Mouse (Mus musculus) cerebellum, postnatal 14 days (tissue): Measurements from ENCODE around the gene Mapkbp1.
A peak's percentile ranks its signal among the peaks of the same experiment; 100 is the strongest.

Source experiments
- DNase-seq, 2 experiments: peaks; one replicate each; pipeline ENCODE4 v3.0.0; 2021; ENCODE audit warnings: mixed read lengths in 2 of 2

The Mapkbp1 gene

DNA sequence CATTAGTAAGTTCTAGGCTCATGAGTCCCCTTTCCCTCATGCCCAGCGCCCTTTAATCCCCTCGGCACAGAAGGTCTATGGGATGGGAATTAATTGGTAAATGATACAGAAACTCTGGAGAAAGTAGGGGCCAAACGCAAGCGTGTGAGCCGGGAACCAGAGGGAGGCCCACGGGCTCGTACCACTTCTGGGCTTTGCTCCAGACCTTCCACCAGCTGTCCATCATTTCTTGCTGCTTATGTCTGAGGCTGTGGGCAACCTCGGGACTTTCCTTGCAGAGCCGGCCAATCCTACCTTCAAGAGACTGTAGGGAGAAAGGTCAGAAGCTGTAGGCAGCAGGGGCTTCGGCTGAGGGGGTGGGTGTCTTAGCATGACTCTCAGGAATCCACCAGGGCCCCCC lies 83.4 kb downstream of the Mapkbp1 start:
- no peak for DNase-seq

DNA sequence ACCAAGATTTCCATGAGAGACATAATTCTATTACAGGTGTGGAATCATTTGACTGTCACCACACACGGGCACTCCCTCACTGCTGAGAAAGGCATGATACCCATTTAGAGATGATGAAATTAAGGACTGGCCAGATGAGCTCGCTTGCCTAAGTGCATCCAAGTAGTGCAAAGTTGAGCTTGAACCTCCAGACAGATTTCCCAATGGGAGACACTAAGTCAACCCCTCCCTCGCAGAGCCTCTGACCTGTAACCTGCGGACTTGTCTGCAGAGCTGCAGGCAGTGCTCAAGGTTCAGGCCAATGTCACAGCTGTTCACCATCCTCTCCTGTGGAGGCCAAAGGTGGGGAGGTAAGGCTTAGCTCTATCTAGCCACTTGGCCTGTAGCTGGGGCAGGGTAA lies 86.3 kb downstream of the Mapkbp1 start:
- no peak for DNase-seq

DNA sequence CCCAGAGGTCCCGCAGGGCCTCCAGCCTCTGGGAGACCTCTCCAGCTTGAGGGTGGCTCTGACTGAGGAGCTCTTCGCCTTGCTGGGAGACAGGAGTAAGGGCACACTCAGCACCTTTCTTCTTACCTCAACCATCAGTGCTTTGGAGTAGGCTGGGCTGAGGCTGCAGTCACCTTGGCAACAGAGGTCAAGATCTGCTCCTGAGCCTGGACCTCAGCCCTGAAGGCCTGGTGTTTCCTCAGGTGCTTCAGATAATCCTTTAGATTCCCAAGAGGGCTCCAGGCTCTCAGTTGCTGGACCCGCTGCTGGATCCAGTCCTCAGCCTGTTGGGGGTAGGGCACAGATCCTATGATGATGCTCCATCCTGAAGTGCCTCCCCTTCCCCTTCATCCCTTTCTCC lies 87.0 kb downstream of the Mapkbp1 start:
- no peak for DNase-seq

DNA sequence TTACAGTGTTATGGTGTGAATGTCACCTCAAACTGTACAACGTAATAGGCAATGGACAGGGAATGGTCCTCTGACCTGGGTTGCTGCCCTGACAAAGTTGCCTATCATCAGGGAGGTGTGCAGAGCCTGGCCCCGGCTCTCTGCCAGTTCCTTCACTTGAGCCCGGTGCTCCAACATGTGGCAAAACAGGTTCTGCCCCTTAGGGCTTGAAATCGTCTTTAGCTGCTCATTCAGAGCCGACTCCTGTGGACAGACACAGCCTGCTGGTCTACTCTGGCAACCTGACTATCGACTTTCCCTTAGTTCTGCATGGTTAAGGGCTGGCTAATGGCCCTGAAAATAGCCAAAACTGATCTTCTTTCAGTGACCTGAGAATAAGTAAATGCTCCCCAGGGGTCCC lies 87.7 kb downstream of the Mapkbp1 start:
- no peak for DNase-seq

DNA sequence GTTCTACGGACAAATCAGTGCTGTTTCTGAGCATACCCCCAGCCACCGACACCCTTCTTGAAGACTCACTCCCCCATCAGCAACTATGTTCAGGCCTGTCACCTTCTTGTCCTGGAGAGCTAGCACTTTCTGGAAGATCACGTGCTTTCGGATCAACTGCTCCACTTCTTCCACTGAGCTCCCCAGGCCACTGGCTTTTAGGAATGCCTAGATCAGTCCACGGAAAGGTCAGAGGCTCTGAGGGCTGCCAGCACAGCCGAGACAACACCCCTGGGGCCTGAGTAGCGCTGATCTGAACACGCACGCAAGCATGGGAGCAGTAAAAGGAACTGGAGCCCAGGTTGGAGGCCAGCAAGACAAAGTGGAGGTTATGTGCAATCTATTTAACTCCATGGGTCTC lies 88.2 kb downstream of the Mapkbp1 start:
- DNase-seq, result no peak

DNA sequence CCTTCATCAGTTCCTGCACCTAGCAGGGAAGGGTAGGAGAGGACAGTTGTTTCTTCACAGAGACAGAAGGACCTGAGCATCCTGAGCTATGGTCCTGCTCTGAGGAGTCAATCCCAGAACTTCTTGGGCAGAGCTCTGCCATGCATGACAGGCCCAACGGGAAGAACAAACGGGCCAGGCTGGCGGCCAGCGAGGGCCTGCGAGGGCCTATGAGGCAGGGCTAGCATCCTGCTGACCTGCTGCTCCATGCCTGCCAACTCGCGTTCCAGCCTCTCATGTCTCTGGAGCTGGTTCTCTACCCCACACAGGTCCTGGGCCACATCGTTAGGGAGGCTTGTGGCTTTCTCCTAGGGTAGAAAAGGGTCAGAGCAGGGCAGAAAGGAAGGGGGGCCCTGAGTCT lies 89.7 kb downstream of the Mapkbp1 start:
- peak; percentile 45 to 49 for DNase-seq

DNA sequence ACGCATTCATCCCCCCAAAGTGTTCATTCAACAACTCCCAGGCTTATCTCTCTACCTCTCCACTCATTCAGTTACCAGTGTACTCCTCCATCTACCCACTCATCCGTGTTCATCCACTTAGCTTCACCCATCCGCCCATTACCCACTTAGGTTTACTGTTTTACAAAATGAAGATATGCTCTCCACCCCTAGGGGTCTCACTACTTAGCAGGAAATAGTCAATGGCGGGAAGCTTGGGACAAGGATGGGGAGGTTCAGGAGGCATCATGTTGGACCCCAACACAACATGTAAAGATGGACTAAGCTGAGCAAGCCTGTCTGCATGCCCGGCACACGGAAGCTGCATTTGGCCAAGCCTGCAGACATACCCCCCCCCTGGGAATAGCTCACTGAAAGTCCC lies 92.1 kb downstream of the Mapkbp1 start:
- no peak for DNase-seq

DNA sequence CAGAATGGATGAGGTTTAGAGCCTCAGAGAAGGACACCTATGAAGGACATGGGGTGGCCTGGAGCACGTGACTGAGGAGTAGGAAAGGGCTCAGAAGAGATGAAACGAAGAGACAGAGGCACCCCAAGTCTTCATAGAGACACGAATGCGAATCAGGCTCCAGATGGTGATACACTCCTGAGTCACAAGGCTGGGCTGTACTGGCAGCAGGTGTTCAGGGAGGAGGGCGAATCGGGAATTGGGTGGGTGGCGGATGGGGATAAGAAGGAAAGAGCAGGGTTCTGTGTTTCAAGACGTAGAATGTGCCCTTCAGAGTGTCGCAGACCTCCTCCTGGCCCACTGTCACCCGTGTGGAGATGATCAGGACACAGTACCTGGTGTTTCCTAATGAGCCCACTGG lies 92.7 kb downstream of the Mapkbp1 start:
- no peak for DNase-seq

DNA sequence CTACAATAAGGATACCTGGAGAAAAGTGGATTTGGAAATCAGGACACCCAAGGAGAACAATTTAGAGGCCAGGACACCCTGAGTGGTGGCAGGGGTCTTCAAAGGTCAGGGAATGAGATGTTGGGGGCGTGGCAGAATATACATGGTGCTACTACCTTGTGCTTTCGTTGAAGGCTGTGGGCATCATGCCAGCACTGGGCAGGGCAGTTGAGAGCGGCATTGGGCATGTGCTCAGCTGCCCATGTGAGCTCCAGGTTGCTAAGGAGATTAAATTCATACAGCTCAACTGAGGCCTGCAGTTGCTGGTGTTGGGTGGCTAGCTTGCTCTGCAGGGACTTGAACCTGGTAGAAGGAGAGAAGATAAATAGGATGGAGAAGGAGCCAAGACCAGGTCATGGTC lies 93.7 kb downstream of the Mapkbp1 start:
- DNase-seq, result no peak

DNA sequence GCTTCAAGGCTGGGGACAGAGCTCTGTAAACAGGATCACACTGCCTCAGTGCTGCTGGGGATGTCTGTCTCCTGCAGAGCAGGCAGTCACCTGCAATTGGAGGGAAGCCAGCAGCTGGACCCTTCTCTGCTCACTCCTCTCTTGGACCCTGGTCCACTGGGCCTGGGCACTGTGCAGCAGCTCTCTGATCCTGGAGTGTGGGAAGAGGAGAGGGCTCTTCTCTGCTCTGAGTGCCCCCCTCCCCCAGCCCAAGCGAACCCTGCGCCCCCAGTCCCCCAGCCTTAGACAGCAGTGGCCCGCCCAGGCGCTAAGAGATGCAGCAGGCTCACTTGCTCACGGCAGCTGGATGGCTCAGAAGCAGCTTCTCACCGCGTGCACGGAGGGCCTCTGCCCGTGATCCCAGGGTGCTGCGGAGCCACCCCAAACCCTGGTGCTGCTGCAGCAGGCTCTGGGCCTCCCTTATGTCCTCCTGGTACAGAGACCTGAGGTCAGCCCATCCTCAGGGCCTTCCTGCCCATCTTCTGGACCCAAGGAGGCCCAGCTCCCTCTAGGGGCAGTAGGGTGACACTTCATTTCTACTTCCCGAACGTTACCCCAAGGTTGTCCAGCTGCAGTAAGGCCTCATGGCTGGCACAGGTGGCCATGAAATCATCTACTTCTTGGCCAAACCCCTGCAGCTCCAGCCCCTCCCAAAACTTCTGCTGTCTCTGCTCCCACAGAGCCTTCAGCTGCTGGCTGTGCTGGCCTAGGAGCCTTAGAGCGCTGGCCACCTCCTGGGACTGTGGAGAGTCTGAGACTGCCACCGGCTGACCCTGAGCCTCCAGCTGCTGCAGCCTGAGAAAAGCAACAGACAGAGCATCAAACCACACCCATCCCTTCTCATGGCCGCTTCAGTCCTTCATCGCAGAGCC lies 96.3 kb downstream of the Mapkbp1 start:
- DNase-seq, result peak; percentile 57 to 67

DNA sequence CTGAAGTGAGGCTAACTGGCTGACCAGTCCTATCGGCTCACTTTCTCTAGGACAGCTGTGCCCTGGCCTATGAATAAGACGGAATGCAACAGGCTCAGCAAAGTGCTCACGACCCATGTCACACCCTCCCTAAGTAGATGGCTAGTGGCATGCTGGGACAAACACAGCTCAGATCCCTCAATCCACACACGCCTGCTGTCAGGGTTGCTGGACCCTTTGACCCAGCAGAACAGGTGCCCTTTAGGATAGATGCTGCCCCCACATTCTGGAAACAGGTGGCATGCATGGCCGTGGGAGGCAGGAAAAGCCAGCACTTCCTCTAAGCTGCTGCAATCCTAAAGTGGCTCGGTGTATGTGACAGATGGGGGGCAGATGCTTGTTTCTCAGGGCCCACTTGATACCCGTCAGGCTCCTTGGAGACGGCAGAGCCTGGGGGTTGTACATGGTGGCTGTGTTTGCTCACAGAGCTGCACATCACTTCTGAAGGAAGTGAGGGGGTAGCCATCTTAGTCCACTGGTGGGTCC lies 97.0 kb downstream of the Mapkbp1 start:
- DNase-seq, result no peak

DNA sequence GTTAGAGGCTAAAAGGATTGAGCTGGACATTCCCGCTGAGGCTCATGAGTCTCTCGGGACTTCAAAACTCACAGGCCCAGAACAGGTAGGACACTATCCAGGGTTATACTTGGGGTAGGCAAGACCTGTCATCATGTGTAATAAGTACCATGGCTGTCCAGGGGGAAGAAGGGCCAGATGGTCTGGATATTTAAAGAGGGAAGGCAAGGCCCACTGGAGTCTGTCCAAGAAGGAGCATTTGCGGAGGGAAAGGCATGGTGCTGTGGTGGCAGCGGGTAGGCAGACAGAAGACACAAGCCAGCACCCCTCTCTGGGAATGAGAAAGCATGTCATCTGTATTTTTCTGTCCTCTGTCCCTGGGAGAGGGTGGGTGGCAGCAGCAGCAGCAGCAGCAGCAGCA lies 101.6 kb downstream of the Mapkbp1 start:
- DNase-seq, result peak; percentile 35 to 58

DNA sequence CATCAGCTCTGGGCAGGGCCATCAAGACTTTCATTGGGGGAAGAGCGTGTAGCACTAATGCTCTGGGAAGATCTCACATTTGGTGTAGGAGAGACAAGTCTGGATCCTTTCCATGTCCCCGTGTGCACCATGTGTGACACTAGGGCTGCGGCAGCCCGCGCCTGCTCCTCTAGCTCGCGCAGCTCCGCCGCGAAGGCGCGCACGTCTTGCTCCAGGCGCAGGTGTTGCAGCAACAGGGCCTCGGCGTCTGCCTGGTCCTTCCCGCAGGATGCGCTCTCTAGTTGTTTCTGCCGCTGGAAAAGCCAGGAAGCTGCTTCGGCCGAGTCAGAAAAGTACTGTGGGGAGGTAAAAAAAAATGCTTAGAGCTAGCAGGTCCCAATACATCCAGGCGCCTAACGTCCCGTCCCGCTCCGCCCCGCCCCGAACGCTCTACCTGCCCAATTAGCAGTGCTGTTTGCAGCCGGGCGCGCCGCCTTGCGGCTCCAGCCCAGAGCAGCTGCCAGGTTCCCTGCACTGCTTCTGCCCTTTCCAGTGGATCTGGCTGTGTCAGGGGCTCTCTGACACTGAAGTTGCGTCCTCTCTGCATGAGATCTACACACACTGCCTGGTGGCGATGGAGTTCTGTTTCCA lies 103.7 kb downstream of the Mapkbp1 start:
- DNase-seq, result peak; percentile 65 to 72
